Mouse (Mus musculus): Measurements from ENCODE around the gene Vmn1r118. TPM values are rescaled to one million over a fixed set of nuclear protein-coding genes. Genes with fewer than 3 reads are reported as not detected.

Gene Vmn1r118
- not detected in 2 replicates for polyA plus RNA-seq (2012; rRNA removed)

GRCm38 (mm10) chr7:20912247-20912646 is at the start of gene Vmn1r118:
Vmn1r118 (minus strand) TSS chr7:20912347.

GRCm38 (mm10) chr7:20884021-20884420 is 28.1 kb downstream of the Vmn1r118 start, which contains the start of gene Vmn1r117:
Vmn1r117 (minus strand) TSS chr7:20884121.

GRCm38 (mm10) chr7:20871956-20872355 is 40.2 kb downstream of the Vmn1r118 start, which contains the start of gene Vmn1r116:
Vmn1r116 (plus strand) TSS chr7:20872256.

Other genes starting within 250 kb of the Vmn1r118 start
- not detected in 2 replicates for gene Vmn1r107, start 243.4 kb downstream of the Vmn1r118 start, polyA plus RNA-seq (2012; rRNA removed)
- not detected in 2 replicates for gene Vmn1r111, start 209.1 kb downstream of the Vmn1r118 start, polyA plus RNA-seq (2012; rRNA removed)
- gene Gm10668, start 181.7 kb downstream of the Vmn1r118 start, polyA plus RNA-seq (2012; rRNA removed) = not detected in 2 replicates
- gene Vmn1r112, start 141.2 kb downstream of the Vmn1r118 start, polyA plus RNA-seq (2012; rRNA removed) = not detected in 2 replicates
- not detected in 2 replicates for gene Vmn1r113, start 125.1 kb downstream of the Vmn1r118 start, polyA plus RNA-seq (2012; rRNA removed)
- not detected in 2 replicates for gene Vmn1r114, start 100.2 kb downstream of the Vmn1r118 start, polyA plus RNA-seq (2012; rRNA removed)
- gene Vmn1r115, start 67.4 kb downstream of the Vmn1r118 start, polyA plus RNA-seq (2012; rRNA removed) = not detected in 2 replicates
- not detected in 2 replicates for gene Vmn1r116, start 40.1 kb downstream of the Vmn1r118 start, polyA plus RNA-seq (2012; rRNA removed)
- gene Vmn1r117, start 28.2 kb downstream of the Vmn1r118 start, polyA plus RNA-seq (2012; rRNA removed) = not detected in 2 replicates
- gene Vmn1r119, start 100.1 kb upstream of the Vmn1r118 start, polyA plus RNA-seq (2012; rRNA removed) = not detected in 2 replicates
- gene Vmn1r120, start 141.4 kb upstream of the Vmn1r118 start, polyA plus RNA-seq (2012; rRNA removed) = not detected in 2 replicates
- not detected in 2 replicates for gene Vmn1r121, start 186.2 kb upstream of the Vmn1r118 start, polyA plus RNA-seq (2012; rRNA removed)
- gene Vmn1r122, start 221.8 kb upstream of the Vmn1r118 start, polyA plus RNA-seq (2012; rRNA removed) = not detected in 2 replicates
- gene Vmn1r123, start 249.8 kb upstream of the Vmn1r118 start, polyA plus RNA-seq (2012; rRNA removed) = not detected in 2 replicates

Measured in stomach, adult 2 months (tissue).